Mouse (Mus musculus) kidney, adult 2 months (tissue): Measurements from ENCODE around the gene Tubb1. TPM values are rescaled to one million over a fixed set of nuclear protein-coding genes. Genes with fewer than 3 reads are reported as not detected.
A peak's percentile ranks its signal among the peaks of the same experiment; 100 is the strongest.

Source experiments
- DNase-seq: peaks from one replicate; pipeline ENCODE4 v3.0.0; 2021
- H3K27ac ChIP-seq: fragments of 200-500 bp; 2 replicates; pipeline ENCODE4 v1.5.1; 2012; ENCODE audit warnings: low read depth, low read length, control low read depth, inconsistent platforms; ENCODE audit not compliant: insufficient read depth
- H3K27me3 ChIP-seq: fragments of 200-500 bp; replicated peaks from 2 replicates; pipeline ENCODE4 v1.6.1; 2012; ENCODE audit warnings: mild to moderate bottlenecking, moderate library complexity, low read length, inconsistent platforms; ENCODE audit not compliant: control insufficient read depth, insufficient read depth
- H3K36me3 ChIP-seq: fragments of 200-500 bp; 2 replicates; pipeline ENCODE4 v1.6.1; 2012; ENCODE audit warnings: mild to moderate bottlenecking, moderate library complexity, low read length, inconsistent platforms; ENCODE audit not compliant: control insufficient read depth, insufficient read depth
- H3K4me1 ChIP-seq: fragments of 200-500 bp; 2 replicates; pipeline ENCODE4 v1.6.1; 2011; ENCODE audit warnings: low read length; ENCODE audit not compliant: control insufficient read depth, insufficient read depth
- H3K4me3 ChIP-seq: fragments of 200-500 bp; 2 replicates; pipeline ENCODE4 v1.5.1; 2011; ENCODE audit warnings: mild to moderate bottlenecking, low read depth, low read length, control low read depth; ENCODE audit not compliant: insufficient read depth
- CTCF ChIP-seq: fragments of 200-500 bp; conservative IDR thresholded peaks from 2 replicates; pipeline ENCODE4 v1.5.1; 2011; ENCODE audit warnings: low read depth, mild to moderate bottlenecking, control low read depth, low read length, moderate library complexity, mixed read lengths; ENCODE audit not compliant: insufficient read depth, insufficient read length
- POLR2A ChIP-seq: fragments of 200-500 bp; IDR thresholded peaks from one replicate; pipeline ENCODE4 v1.6.1; 2011; ENCODE audit warnings: low read depth, low read length, control low read depth
- WGBS: fragments of 180-500 bp; shearing (Covaris S2); methylation state at CpG from one replicate; pipeline ENCODE4 v1.1.7; 2018; 5-methylcytosine and 5-hydroxymethylcytosine counted together
- polyA plus RNA-seq: library from polyadenylated mRNA; depleted of rRNA; stranded (reverse); fragments of >200 nt; gene quantifications from 2 replicates; pipeline ENCODE4 v1.2.3, GENCODE M21; 2012; rRNA removed

Tubb1 gene
- polyA plus RNA-seq, result 0.34 and 0.61 TPM in 2 replicates

- no peak within 1 kb of the TSS for H3K4me3 ChIP-seq
- TF ChIP-seq POLR2A (no peak), CTCF (no peak)
- DNase-seq, result no peak
- no peaks in the 10 kb centered on the region for H3K4me1 ChIP-seq
- H3K36me3 ChIP-seq, result no peaks in the 10 kb centered on the region
- no peaks in the 10 kb centered on the region for H3K27me3 ChIP-seq
- whole genome bisulfite sequencing, result 80% methylated on average over 4 of the region's 4 CpGs
- H3K27ac ChIP-seq, result no peak within 1 kb of the TSS
Observed at GRCm38 (mm10) chr2:174450353-174450752, at the start of gene Tubb1. Gene Tubb1 (plus strand): TSS chr2:174450695.

GRCm38 (mm10) chr2:174410222-174410621, 40.3 kb upstream of the Tubb1 start:
- TF ChIP-seq CTCF, result no peak
- TF ChIP-seq POLR2A, result no peak
- Histone ChIP-seq H3K4me3 (no peak overlapping the region), H3K4me1 (no peaks in the 10 kb centered on the region), H3K27ac (no peak overlapping the region), H3K27me3 (no peaks in the 10 kb centered on the region), H3K36me3 (no peaks in the 10 kb centered on the region)
- DNase-seq, result no peak
- 64% methylated on average over 2 of the region's 2 CpGs for WGBS

DNA sequence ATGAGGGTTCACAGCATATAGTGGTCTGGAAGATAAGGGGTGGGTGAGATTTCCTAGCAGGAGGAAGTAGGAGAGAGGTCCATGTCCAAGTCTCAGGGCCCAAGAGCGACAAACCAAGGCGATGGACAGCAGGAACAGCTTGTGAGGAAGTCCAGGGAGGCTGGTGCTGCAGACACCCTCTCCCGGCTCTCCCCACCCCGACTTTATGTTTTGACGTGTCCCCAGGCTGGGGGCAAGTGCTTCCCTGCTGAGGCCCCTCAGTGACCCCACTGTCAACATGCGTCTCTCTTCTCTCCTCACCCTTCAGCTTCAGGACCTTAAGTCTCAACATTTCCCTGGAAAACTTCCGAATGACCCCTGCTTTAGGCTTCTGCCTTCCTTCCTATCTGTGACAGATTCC, 37.4 kb upstream of the Tubb1 start:
- H3K4me3 ChIP-seq, result no peak overlapping the region
- 79% methylated on average over 7 of the region's 7 CpGs for WGBS
- DNase-seq, result no peak
- H3K27me3 ChIP-seq, result no peaks in the 10 kb centered on the region
- no peak for TF ChIP-seq POLR2A
- TF ChIP-seq CTCF, result no peak
- peaks cover 4% of the 10 kb centered on the region; the same call in 1 of the 2 replicates for H3K4me1 ChIP-seq
- no peak overlapping the region for H3K27ac ChIP-seq
- no peaks in the 10 kb centered on the region for H3K36me3 ChIP-seq

DNA sequence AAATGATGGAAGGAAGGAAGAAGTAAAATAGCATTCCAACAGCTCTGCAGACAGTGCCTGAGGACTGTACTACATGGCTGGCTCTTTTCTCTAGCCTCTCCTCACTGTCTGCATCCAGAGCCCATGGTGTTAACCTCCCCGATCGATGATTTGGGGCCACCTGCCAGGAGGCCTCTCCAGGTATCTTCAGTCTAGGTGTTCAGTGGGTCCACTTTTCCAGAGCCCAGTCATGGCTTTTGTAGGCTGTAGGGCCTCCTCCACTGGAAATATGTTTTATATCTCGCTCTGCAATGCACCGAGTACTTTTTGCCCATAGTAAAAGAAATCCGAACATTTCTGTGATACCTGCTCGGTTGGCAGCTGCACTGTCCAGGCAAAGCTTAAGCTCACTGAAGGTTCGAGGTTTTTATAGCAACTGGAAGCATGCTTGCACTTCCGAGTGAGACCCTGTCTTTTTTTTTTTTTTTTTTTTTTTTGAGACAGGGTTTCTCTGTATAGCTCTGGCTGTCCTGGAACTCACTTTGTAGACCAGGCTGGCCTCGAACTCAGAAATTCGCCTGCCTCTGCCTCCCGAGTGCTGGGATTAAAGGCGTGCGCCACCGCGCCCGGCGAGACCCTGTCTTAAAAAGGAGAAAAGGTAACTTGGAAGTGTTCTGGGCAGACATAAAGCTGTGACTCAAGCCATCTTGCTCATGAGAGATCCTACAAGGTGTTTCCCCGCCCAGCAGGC, 35.3 kb upstream of the Tubb1 start:
- 52% methylated on average over 18 of the region's 18 CpGs for WGBS
- DNase-seq, result no peak
- Histone ChIP-seq H3K4me3 (no peak overlapping the region), H3K27me3 (no peaks in the 10 kb centered on the region), H3K4me1 (peaks cover 4% of the 10 kb centered on the region; the same call in 1 of the 2 replicates), H3K36me3 (no peaks in the 10 kb centered on the region), H3K27ac (no peak overlapping the region)
- no peak for TF ChIP-seq CTCF
- TF ChIP-seq POLR2A, result no peak

- TF ChIP-seq POLR2A (peak; percentile 30), CTCF (no peak)
- DNase-seq, result peak; percentile 96
- Histone ChIP-seq H3K27ac (no peak within 1 kb of the TSS), H3K36me3 (no peaks in the 10 kb centered on the region), H3K4me1 (peaks cover 4% of the 10 kb centered on the region; the same call in 1 of the 2 replicates), H3K4me3 (peak within 1 kb of the TSS; percentile 64), H3K27me3 (no peaks in the 10 kb centered on the region)
- WGBS, result under 1% methylated on average over 40 of the region's 40 CpGs
Observed at GRCm38 (mm10) chr2:174415731-174416310, 34.7 kb upstream of the Tubb1 start, which contains the start of gene Nelfcd. Gene Nelfcd (plus strand): TSS chr2:174415804.

- TF ChIP-seq POLR2A (no peak), CTCF (no peak)
- Histone ChIP-seq H3K27ac (no peak overlapping the region), H3K4me1 (peaks cover 4% of the 10 kb centered on the region; the same call in 1 of the 2 replicates), H3K36me3 (no peaks in the 10 kb centered on the region), H3K4me3 (no peak overlapping the region), H3K27me3 (no peaks in the 10 kb centered on the region)
- DNase-seq, result no peak
- WGBS, result 81% methylated on average over 6 of the region's 6 CpGs
Observed at GRCm38 (mm10) chr2:174421107-174421506, 29.4 kb upstream of the Tubb1 start.
